Mouse (Mus musculus) liver, embryonic 12.5 days (tissue): ENCODE data around the gene Adh5. TPM values are rescaled to one million over a fixed set of nuclear protein-coding genes. Genes with fewer than 3 reads are reported as not detected.

ENCODE experiments used
- ATAC-seq: fragments of 200-750 bp; cut with Nextera tagmentation; 2 replicates; pipeline ENCODE4 v1.8.0; 2017; ENCODE audit warnings: moderate number of reproducible peaks, mild to moderate bottlenecking, moderate library complexity
- H3K27ac ChIP-seq: fragments of 300-500 bp; sonication (generic); 2 replicates; pipeline ENCODE4 v1.5.1; 2016; ENCODE audit warnings: mild to moderate bottlenecking
- H3K27me3 ChIP-seq: fragments of 300-500 bp; sonication (generic); replicated peaks from 2 replicates; pipeline ENCODE4 v1.6.1; 2016; ENCODE audit warnings: mild to moderate bottlenecking, moderate library complexity
- H3K36me3 ChIP-seq: fragments of 300-500 bp; sonication (generic); 2 replicates; pipeline ENCODE4 v1.6.1; 2016; ENCODE audit warnings: mild to moderate bottlenecking, moderate library complexity
- H3K4me1 ChIP-seq: fragments of 300-500 bp; sonication (generic); 2 replicates; pipeline ENCODE4 v1.6.1; 2016
- H3K4me2 ChIP-seq: fragments of 300-500 bp; sonication (generic); 2 replicates; pipeline ENCODE4 v1.6.1; 2016; ENCODE audit warnings: mild to moderate bottlenecking, moderate library complexity
- H3K4me3 ChIP-seq: fragments of 300-500 bp; sonication (generic); 2 replicates; pipeline ENCODE4 v1.5.1; 2016; ENCODE audit warnings: mild to moderate bottlenecking, moderate library complexity
- H3K9ac ChIP-seq: fragments of 300-500 bp; sonication (generic); 2 replicates; pipeline ENCODE4 v1.6.1; 2016; ENCODE audit warnings: mild to moderate bottlenecking, moderate library complexity
- H3K9me3 ChIP-seq: fragments of 300-500 bp; sonication (generic); replicated peaks from 2 replicates; pipeline ENCODE4 v1.6.1; 2016; ENCODE audit warnings: mild to moderate bottlenecking, moderate library complexity
- WGBS: fragments of 180-500 bp; shearing (Covaris S2); methylation state at CpG from one replicate; pipeline ENCODE4 v1.1.7; 2016; ENCODE audit not compliant: insufficient replicate concordance; 5-methylcytosine and 5-hydroxymethylcytosine counted together
- polyA plus RNA-seq: library from polyadenylated mRNA; unstranded; fragments of >200 nt; fragmentation: Nextera tagmentation; extraction: Ambion mirVana; gene quantifications from 2 replicates; pipeline ENCODE4 v1.2.1, GENCODE M21; 2016

Adh5 gene
- 96.7 and 98.9 TPM in 2 replicates for polyA plus RNA-seq

GRCm38 (mm10) chr3:138442612-138443464, at the start of gene Adh5:
Gene Adh5 (plus strand): TSS chr3:138443093.
- WGBS = under 1% methylated on average over 86 of the region's 86 CpGs

GRCm38 (mm10) chr3:138404872-138405271, 38.0 kb upstream of the Adh5 start:
- H3K36me3 ChIP-seq = no peaks in the 10 kb centered on the region
- H3K4me1 ChIP-seq = no peaks in the 10 kb centered on the region
- H3K9me3 ChIP-seq = no peaks in the 10 kb centered on the region
- no peak overlapping the region for H3K27ac ChIP-seq
- no peak overlapping the region for H3K4me2 ChIP-seq
- WGBS = 51% methylated on average over 3 of the region's 3 CpGs
- H3K9ac ChIP-seq = no peak overlapping the region
- no peak overlapping the region for H3K4me3 ChIP-seq
- no peaks in the 10 kb centered on the region for H3K27me3 ChIP-seq
- ATAC-seq = no peak

More at GRCm38 (mm10) chr3:138442612-138443464, at the start of gene Adh5:
- peak within 1 kb of the TSS; percentile 88 for H3K4me3 ChIP-seq
- H3K27me3 ChIP-seq = no peaks in the 10 kb centered on the region
- no peaks in the 10 kb centered on the region for H3K9me3 ChIP-seq
- ATAC-seq = peak; percentile 99
- peak within 1 kb of the TSS; percentile 74 for H3K27ac ChIP-seq
- H3K4me2 ChIP-seq = peak within 1 kb of the TSS; percentile 95
- H3K4me1 ChIP-seq = peaks cover 15% of the 10 kb centered on the region
- H3K9ac ChIP-seq = peak within 1 kb of the TSS; percentile 86
- peaks cover 28% of the 10 kb centered on the region for H3K36me3 ChIP-seq

- Histone ChIP-seq H3K4me1 (no peaks in the 10 kb centered on the region), H3K27me3 (no peaks in the 10 kb centered on the region), H3K4me2 (no peak overlapping the region), H3K4me3 (no peak overlapping the region), H3K9ac (no peak overlapping the region), H3K9me3 (no peaks in the 10 kb centered on the region), H3K36me3 (no peaks in the 10 kb centered on the region), H3K27ac (no peak overlapping the region)
- 23% methylated on average over 3 of the region's 3 CpGs for WGBS
- no peak for ATAC-seq
These were observed 37.6 kb upstream of the Adh5 start for GRCm38 (mm10) chr3:138405341-138405740.

- ATAC-seq = no peak
- no peaks in the 10 kb centered on the region for H3K36me3 ChIP-seq
- H3K27me3 ChIP-seq = no peaks in the 10 kb centered on the region
- no peak overlapping the region for H3K9ac ChIP-seq
- no peaks in the 10 kb centered on the region for H3K9me3 ChIP-seq
- no peak overlapping the region for H3K27ac ChIP-seq
- no peak overlapping the region for H3K4me3 ChIP-seq
- H3K4me2 ChIP-seq = no peak overlapping the region
- H3K4me1 ChIP-seq = no peaks in the 10 kb centered on the region
- WGBS = 74% methylated on average over 7 of the region's 7 CpGs
These were observed 37.1 kb upstream of the Adh5 start for GRCm38 (mm10) chr3:138405840-138406239.

- ATAC-seq = no peak
- 65% methylated on average over 1 of the region's 1 CpGs for WGBS
- no peak overlapping the region for H3K4me2 ChIP-seq
These were observed 35.0 kb upstream of the Adh5 start for GRCm38 (mm10) chr3:138407920-138408319.

GRCm38 (mm10) chr3:138409585-138409984, 33.3 kb upstream of the Adh5 start:
- no peak overlapping the region for H3K4me3 ChIP-seq
- no peak overlapping the region for H3K4me2 ChIP-seq
- no peaks in the 10 kb centered on the region for H3K27me3 ChIP-seq
- H3K9me3 ChIP-seq = no peaks in the 10 kb centered on the region
- no peaks in the 10 kb centered on the region for H3K4me1 ChIP-seq
- H3K36me3 ChIP-seq = no peaks in the 10 kb centered on the region
- no peak overlapping the region for H3K9ac ChIP-seq
- WGBS = 71% methylated on average over 1 of the region's 1 CpGs
- no peak overlapping the region for H3K27ac ChIP-seq
- ATAC-seq = no peak

More at GRCm38 (mm10) chr3:138407920-138408319, 35.0 kb upstream of the Adh5 start:
- Histone ChIP-seq H3K4me3 (no peak overlapping the region), H3K9me3 (no peaks in the 10 kb centered on the region), H3K4me1 (no peaks in the 10 kb centered on the region), H3K36me3 (no peaks in the 10 kb centered on the region), H3K27ac (no peak overlapping the region), H3K9ac (no peak overlapping the region), H3K27me3 (no peaks in the 10 kb centered on the region)

GRCm38 (mm10) chr3:138410211-138410610, 32.7 kb upstream of the Adh5 start:
- no peaks in the 10 kb centered on the region for H3K4me1 ChIP-seq
- no peaks in the 10 kb centered on the region for H3K36me3 ChIP-seq
- no peak for ATAC-seq
- no peak overlapping the region for H3K9ac ChIP-seq
- no peak overlapping the region for H3K4me2 ChIP-seq
- 67% methylated on average over 3 of the region's 3 CpGs for WGBS
- H3K27ac ChIP-seq = no peak overlapping the region
- H3K4me3 ChIP-seq = no peak overlapping the region
- no peaks in the 10 kb centered on the region for H3K27me3 ChIP-seq
- H3K9me3 ChIP-seq = no peaks in the 10 kb centered on the region

GRCm38 (mm10) chr3:138415121-138415690, 27.7 kb upstream of the Adh5 start, which contains the start of gene Adh4:
Gene Adh4 (plus strand): TSS chr3:138415466.
- Histone ChIP-seq H3K9ac (no peak within 1 kb of the TSS), H3K27ac (no peak within 1 kb of the TSS), H3K36me3 (no peaks in the 10 kb centered on the region), H3K4me2 (no peak within 1 kb of the TSS), H3K27me3 (no peaks in the 10 kb centered on the region), H3K4me1 (no peaks in the 10 kb centered on the region), H3K4me3 (no peak within 1 kb of the TSS), H3K9me3 (no peaks in the 10 kb centered on the region)
- 62% methylated on average over 6 of the region's 6 CpGs for WGBS
- ATAC-seq = no peak

GRCm38 (mm10) chr3:138419369-138419768, 23.5 kb upstream of the Adh5 start:
- Histone ChIP-seq H3K9me3 (no peaks in the 10 kb centered on the region), H3K4me3 (no peak overlapping the region), H3K27ac (no peak overlapping the region), H3K27me3 (no peaks in the 10 kb centered on the region), H3K4me1 (no peaks in the 10 kb centered on the region), H3K9ac (no peak overlapping the region), H3K4me2 (no peak overlapping the region), H3K36me3 (no peaks in the 10 kb centered on the region)
- no peak for ATAC-seq
- 52% methylated on average over 6 of the region's 6 CpGs for WGBS

GRCm38 (mm10) chr3:138420385-138420784, 22.5 kb upstream of the Adh5 start:
- Histone ChIP-seq H3K4me2 (no peak overlapping the region), H3K36me3 (no peaks in the 10 kb centered on the region), H3K27ac (no peak overlapping the region), H3K9me3 (no peaks in the 10 kb centered on the region), H3K9ac (no peak overlapping the region), H3K4me3 (no peak overlapping the region), H3K27me3 (no peaks in the 10 kb centered on the region), H3K4me1 (no peaks in the 10 kb centered on the region)
- ATAC-seq = no peak
- WGBS = 83% methylated on average over 3 of the region's 3 CpGs

- H3K27me3 ChIP-seq = no peaks in the 10 kb centered on the region
- H3K36me3 ChIP-seq = no peaks in the 10 kb centered on the region
- H3K9me3 ChIP-seq = no peaks in the 10 kb centered on the region
- no peak overlapping the region for H3K9ac ChIP-seq
- H3K4me1 ChIP-seq = no peaks in the 10 kb centered on the region
- no peak overlapping the region for H3K4me3 ChIP-seq
- no peak overlapping the region for H3K4me2 ChIP-seq
- H3K27ac ChIP-seq = no peak overlapping the region
- 26% methylated on average over 2 of the region's 2 CpGs for WGBS
- no peak for ATAC-seq
These were observed 19.2 kb upstream of the Adh5 start for GRCm38 (mm10) chr3:138423664-138424063.

GRCm38 (mm10) chr3:138424247-138424646, 18.6 kb upstream of the Adh5 start:
- no peak overlapping the region for H3K4me3 ChIP-seq
- ATAC-seq = no peak
- no peaks in the 10 kb centered on the region for H3K36me3 ChIP-seq
- 55% methylated on average over 4 of the region's 4 CpGs for WGBS
- no peak overlapping the region for H3K27ac ChIP-seq
- H3K9ac ChIP-seq = no peak overlapping the region
- H3K4me2 ChIP-seq = no peak overlapping the region
- H3K27me3 ChIP-seq = no peaks in the 10 kb centered on the region
- H3K4me1 ChIP-seq = no peaks in the 10 kb centered on the region
- no peaks in the 10 kb centered on the region for H3K9me3 ChIP-seq
